Mouse (Mus musculus) neural tube, embryonic 12.5 days (tissue): ENCODE measurements around the gene Mthfd2l. TPM values are rescaled to one million over a fixed set of nuclear protein-coding genes. Genes with fewer than 3 reads are reported as not detected.

Experiments
- ATAC-seq: fragments of 200-750 bp; cut with Nextera tagmentation; 2 replicates; pipeline ENCODE4 v1.8.0; 2017; ENCODE audit warnings: low read depth, mild to moderate bottlenecking, moderate TSS enrichment, moderate library complexity; ENCODE audit not compliant: low FRiP score
- H3K27ac ChIP-seq: fragments of 300-500 bp; sonication (generic); 2 replicates; pipeline ENCODE4 v1.5.1; 2016
- H3K27me3 ChIP-seq: fragments of 300-500 bp; sonication (generic); replicated peaks from 2 replicates; pipeline ENCODE4 v1.6.1; 2016; ENCODE audit warnings: mild to moderate bottlenecking
- H3K36me3 ChIP-seq: fragments of 300-500 bp; sonication (generic); 2 replicates; pipeline ENCODE4 v1.6.1; 2016; ENCODE audit warnings: mild to moderate bottlenecking
- H3K4me1 ChIP-seq: fragments of 300-500 bp; sonication (generic); 2 replicates; pipeline ENCODE4 v1.6.1; 2016
- H3K4me2 ChIP-seq: fragments of 300-500 bp; sonication (generic); replicated peaks from 2 replicates; pipeline ENCODE4 v1.6.1; 2016; ENCODE audit warnings: mild to moderate bottlenecking
- H3K4me3 ChIP-seq: fragments of 300-500 bp; sonication (generic); 2 replicates; pipeline ENCODE4 v1.5.1; 2016
- H3K9ac ChIP-seq: fragments of 300-500 bp; sonication (generic); 2 replicates; pipeline ENCODE4 v1.6.1; 2016; ENCODE audit warnings: mild to moderate bottlenecking
- H3K9me3 ChIP-seq: fragments of 300-500 bp; sonication (generic); 2 replicates; pipeline ENCODE4 v1.6.1; 2016; ENCODE audit warnings: mild to moderate bottlenecking
- WGBS: fragments of 180-500 bp; shearing (Covaris S2); methylation state at CpG from one replicate; pipeline ENCODE4 v1.1.7; 2016; 5-methylcytosine and 5-hydroxymethylcytosine counted together
- polyA plus RNA-seq: library from polyadenylated mRNA; unstranded; fragments of >200 nt; fragmentation: Nextera tagmentation; extraction: Ambion mirVana; gene quantifications from 2 replicates; pipeline ENCODE4 v1.2.1, GENCODE M21; 2016

Gene Mthfd2l
- polyA plus RNA-seq, 1 experiment from 2014 or later, result 100 TPM

GRCm38 (mm10) chr5:91027840-91028239, 96.9 kb downstream of the Mthfd2l start:
- WGBS, result 100% methylated on average over 1 of the region's 1 CpGs
- ATAC-seq, result no peak
- Histone ChIP-seq H3K4me3 (no peak overlapping the region), H3K4me1 (no peaks in the 10 kb centered on the region), H3K4me2 (no peak overlapping the region), H3K9ac (no peak overlapping the region), H3K36me3 (no peaks in the 10 kb centered on the region), H3K27me3 (no peaks in the 10 kb centered on the region), H3K9me3 (no peaks in the 10 kb centered on the region), H3K27ac (no peak overlapping the region)

GRCm38 (mm10) chr5:91030629-91031028, 99.7 kb downstream of the Mthfd2l start:
- H3K4me1 ChIP-seq, result no peaks in the 10 kb centered on the region
- H3K9ac ChIP-seq, result no peak overlapping the region
- no peak overlapping the region for H3K4me3 ChIP-seq
- no peaks in the 10 kb centered on the region for H3K27me3 ChIP-seq
- 93% methylated on average over 2 of the region's 2 CpGs for WGBS
- H3K9me3 ChIP-seq, result no peaks in the 10 kb centered on the region
- ATAC-seq, result no peak
- H3K27ac ChIP-seq, result no peak overlapping the region
- no peak overlapping the region for H3K4me2 ChIP-seq
- H3K36me3 ChIP-seq, result no peaks in the 10 kb centered on the region

GRCm38 (mm10) chr5:91035341-91035740, 104.4 kb downstream of the Mthfd2l start:
- Histone ChIP-seq H3K4me2 (no peak overlapping the region), H3K27ac (no peak overlapping the region), H3K36me3 (no peaks in the 10 kb centered on the region), H3K9ac (no peak overlapping the region), H3K4me1 (no peaks in the 10 kb centered on the region), H3K27me3 (no peaks in the 10 kb centered on the region), H3K4me3 (no peak overlapping the region), H3K9me3 (no peaks in the 10 kb centered on the region)
- WGBS, result 90% methylated on average over 2 of the region's 2 CpGs
- ATAC-seq, result no peak

- WGBS, result 93% methylated on average over 4 of the region's 4 CpGs
Measured at GRCm38 (mm10) chr5:91036628-91037027, 105.7 kb downstream of the Mthfd2l start.

GRCm38 (mm10) chr5:91037756-91038155, 106.8 kb downstream of the Mthfd2l start:
- 87% methylated on average over 2 of the region's 2 CpGs for WGBS

More at GRCm38 (mm10) chr5:91036628-91037027, 105.7 kb downstream of the Mthfd2l start:
- H3K4me1 ChIP-seq, result no peaks in the 10 kb centered on the region
- H3K27me3 ChIP-seq, result no peaks in the 10 kb centered on the region
- H3K4me3 ChIP-seq, result no peak overlapping the region
- H3K9ac ChIP-seq, result no peak overlapping the region
- no peak for ATAC-seq
- H3K4me2 ChIP-seq, result no peak overlapping the region
- H3K36me3 ChIP-seq, result no peaks in the 10 kb centered on the region
- H3K9me3 ChIP-seq, result no peaks in the 10 kb centered on the region
- H3K27ac ChIP-seq, result no peak overlapping the region

GRCm38 (mm10) chr5:91038547-91038946, 107.6 kb downstream of the Mthfd2l start:
- no peaks in the 10 kb centered on the region for H3K9me3 ChIP-seq
- WGBS, result 24% methylated on average over 2 of the region's 2 CpGs
- ATAC-seq, result no peak
- no peak overlapping the region for H3K4me3 ChIP-seq
- H3K4me2 ChIP-seq, result no peak overlapping the region
- H3K27ac ChIP-seq, result no peak overlapping the region
- H3K27me3 ChIP-seq, result no peaks in the 10 kb centered on the region
- no peaks in the 10 kb centered on the region for H3K36me3 ChIP-seq
- no peaks in the 10 kb centered on the region for H3K4me1 ChIP-seq
- H3K9ac ChIP-seq, result no peak overlapping the region

More at GRCm38 (mm10) chr5:91037756-91038155, 106.8 kb downstream of the Mthfd2l start:
- H3K27ac ChIP-seq, result no peak overlapping the region
- no peaks in the 10 kb centered on the region for H3K9me3 ChIP-seq
- H3K4me2 ChIP-seq, result no peak overlapping the region
- H3K27me3 ChIP-seq, result no peaks in the 10 kb centered on the region
- H3K4me1 ChIP-seq, result no peaks in the 10 kb centered on the region
- no peak overlapping the region for H3K4me3 ChIP-seq
- H3K9ac ChIP-seq, result no peak overlapping the region
- ATAC-seq, result no peak
- no peaks in the 10 kb centered on the region for H3K36me3 ChIP-seq

GRCm38 (mm10) chr5:91038963-91039362, 108.0 kb downstream of the Mthfd2l start:
- Histone ChIP-seq H3K4me3 (no peak overlapping the region), H3K27me3 (no peaks in the 10 kb centered on the region), H3K4me1 (no peaks in the 10 kb centered on the region), H3K36me3 (no peaks in the 10 kb centered on the region), H3K9me3 (no peaks in the 10 kb centered on the region), H3K27ac (no peak overlapping the region), H3K4me2 (no peak overlapping the region), H3K9ac (no peak overlapping the region)
- no peak for ATAC-seq
- WGBS, result 84% methylated on average over 2 of the region's 2 CpGs

GRCm38 (mm10) chr5:91047987-91048386, 117.1 kb downstream of the Mthfd2l start:
- Histone ChIP-seq H3K9ac (no peak overlapping the region), H3K9me3 (no peaks in the 10 kb centered on the region), H3K4me3 (no peak overlapping the region), H3K4me2 (no peak overlapping the region), H3K27ac (no peak overlapping the region), H3K36me3 (no peaks in the 10 kb centered on the region), H3K4me1 (no peaks in the 10 kb centered on the region), H3K27me3 (no peaks in the 10 kb centered on the region)
- 87% methylated on average over 6 of the region's 6 CpGs for WGBS
- no peak for ATAC-seq

GRCm38 (mm10) chr5:91048397-91048796, 117.5 kb downstream of the Mthfd2l start:
- no peak overlapping the region for H3K4me3 ChIP-seq
- WGBS, result 92% methylated on average over 8 of the region's 8 CpGs
- no peaks in the 10 kb centered on the region for H3K27me3 ChIP-seq
- H3K9me3 ChIP-seq, result no peaks in the 10 kb centered on the region
- H3K4me2 ChIP-seq, result no peak overlapping the region
- no peak for ATAC-seq
- no peaks in the 10 kb centered on the region for H3K4me1 ChIP-seq
- no peaks in the 10 kb centered on the region for H3K36me3 ChIP-seq
- H3K27ac ChIP-seq, result no peak overlapping the region
- no peak overlapping the region for H3K9ac ChIP-seq

Other genes starting within 250 kb of the Mthfd2l start
- 0.10 TPM in 1 of 2 replicates, not detected in the other for gene Cxcl5, start 171.8 kb upstream of the Mthfd2l start, polyA plus RNA-seq
- 9.7 and 10.9 TPM in 2 replicates for gene Ppbp, start 162.6 kb upstream of the Mthfd2l start, polyA plus RNA-seq
- gene Pf4, start 158.7 kb upstream of the Mthfd2l start, polyA plus RNA-seq, result 55.1 and 62.3 TPM in 2 replicates
- not detected in 2 replicates for gene Cxcl3, start 145.0 kb upstream of the Mthfd2l start, polyA plus RNA-seq
- gene Cxcl15, start 136.6 kb upstream of the Mthfd2l start, polyA plus RNA-seq, result 0.11 TPM in 1 of 2 replicates, not detected in the other
- not detected in 2 replicates for gene Cxcl1, start 39.9 kb upstream of the Mthfd2l start, polyA plus RNA-seq
- not detected in 2 replicates for gene Cxcl2, start 27.2 kb upstream of the Mthfd2l start, polyA plus RNA-seq
- 0.22 TPM in 1 of 2 replicates, not detected in the other for gene Epgn, start 96.3 kb downstream of the Mthfd2l start, polyA plus RNA-seq
- gene Ereg, start 143.5 kb downstream of the Mthfd2l start, polyA plus RNA-seq, result not detected in 2 replicates
- 0.47 and 0.50 TPM in 2 replicates for gene Areg, start 208.5 kb downstream of the Mthfd2l start, polyA plus RNA-seq